10 mouse cellular contexts compared by ENCODE assay signal in the genomic region with DNA sequence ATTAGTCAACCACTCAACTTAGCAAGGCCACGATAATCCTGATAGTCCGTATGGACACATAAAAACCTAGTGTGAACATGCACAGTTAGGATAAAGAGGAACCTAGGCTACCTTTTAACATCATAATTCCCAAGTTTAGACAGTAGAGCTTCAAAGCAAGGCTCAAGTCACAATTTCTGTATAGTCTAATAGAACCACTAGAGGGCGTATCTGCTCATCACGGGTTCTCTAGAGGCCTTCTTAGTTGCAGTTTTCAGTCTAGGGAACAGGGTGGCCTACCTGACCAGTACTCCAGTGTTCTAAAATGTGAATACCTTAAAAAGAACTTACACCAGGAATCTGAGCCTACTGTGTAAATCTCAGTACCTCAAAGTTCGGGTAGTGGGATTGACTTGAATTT. TPM values are rescaled to one million over a fixed set of nuclear protein-coding genes. Genes with fewer than 3 reads are reported as not detected.
DNase-seq lines count a peak whose midpoint lies in the region; ATAC-seq and TF ChIP-seq lines count a peak whose summit lies in the region.
"Had no signal": no experiment of that assay in that cellular context is flagged by ENCODE, and none has a peak within 500 bp of the region (broad histone marks: within the 10 kb centered on the region; RNA-seq: fewer than 3 reads in every experiment).

No protein-coding gene starts in this region.

- ATAC-seq in hindbrain, embryonic 12.5 days (ENCODE audit: low FRiP score) = peak; percentile 19; the same call in 1 of the 2 replicates
- peak; percentile 65 for ATAC-seq in G1E (ENCODE audit: extremely low read depth, insufficient number of reproducible peaks, low FRiP score, poor library complexity, severe bottlenecking)
- peak; percentile 69; the same call in 1 of the 2 replicates for ATAC-seq in forebrain, postnatal 0 days

- no peak overlapping the region for H3K4me3 ChIP-seq in hindbrain, embryonic 12.5 days
- H3K4me3 ChIP-seq in hindbrain, embryonic 10.5 days = no peak overlapping the region
- no peak overlapping the region for H3K4me3 ChIP-seq in G1E (ENCODE audit: low read depth, low read length)
- H3K4me3 ChIP-seq in forebrain, postnatal 0 days (ENCODE audit: low read depth, low read length) = no peak overlapping the region
- H3K4me3 ChIP-seq: embryonic facial prominence, embryonic 12.5 days; megakaryocyte, embryonic 14.5 days had no signal

- 58% methylated on average over 5 of the region's 5 CpGs for WGBS in hindbrain, embryonic 12.5 days
- WGBS in hindbrain, embryonic 10.5 days = 59% methylated on average over 5 of the region's 5 CpGs
- 55% methylated on average over 5 of the region's 5 CpGs for WGBS in forebrain, postnatal 0 days

- H3K4me2 ChIP-seq in hindbrain, embryonic 12.5 days (replicated peaks) = no peak overlapping the region
- no peak overlapping the region for H3K4me2 ChIP-seq in forebrain, postnatal 0 days (ENCODE audit: low read depth)
- H3K4me2 ChIP-seq: embryonic facial prominence, embryonic 12.5 days had no signal

- TF ChIP-seq CTCF in G1E (IDR thresholded peaks at IDR 0.05; ENCODE audit: low read depth, low read length) = 0 out of 2 replicates have a peak, but pooled peaks have one; percentile 10
- peak; percentile 74 for TF ChIP-seq CTCF in forebrain, postnatal 0 days (IDR thresholded peaks at IDR 0.05; ENCODE audit: low read depth)

- H3K27me3 ChIP-seq in hindbrain, embryonic 12.5 days = no peaks in the 10 kb centered on the region
- no peaks in the 10 kb centered on the region for H3K27me3 ChIP-seq in hindbrain, embryonic 10.5 days (ENCODE audit: insufficient read depth, poor library complexity, severe bottlenecking)
- no peaks in the 10 kb centered on the region for H3K27me3 ChIP-seq in G1E (ENCODE audit: insufficient read depth, low read length)
- no peaks in the 10 kb centered on the region for H3K27me3 ChIP-seq in forebrain, postnatal 0 days (ENCODE audit: insufficient read depth, low read length)
- H3K27me3 ChIP-seq: embryonic facial prominence, embryonic 12.5 days; megakaryocyte, embryonic 14.5 days had no signal

- DNase-seq in hindbrain, embryonic 10.5 days (ENCODE audit: low spot score) = no peak
- DNase-seq in 3T3-L1 (ENCODE audit: low read depth, low spot score) (peak; percentile 79), G1E (ENCODE audit: low spot score) (peak; percentile 49)
- DNase-seq in forebrain, postnatal 0 days = peak; percentile 48
- DNase-seq in natural killer cell, adult 2 months (ENCODE audit: low spot score in 2 of 2) = peak; percentile 14 to 22
- DNase-seq in spleen, adult 12 weeks (ENCODE audit: low spot score) = no peak
- DNase-seq in left cerebral cortex, adult 9 months (ENCODE audit: low spot score in 2 of 2) = no peak

- peaks cover 28% of the 10 kb centered on the region for H3K36me3 ChIP-seq in hindbrain, embryonic 12.5 days
- H3K36me3 ChIP-seq in hindbrain, embryonic 10.5 days = peaks cover 65% of the 10 kb centered on the region
- peaks cover 85% of the 10 kb centered on the region for H3K36me3 ChIP-seq in G1E (replicated peaks)
- peaks cover 31% of the 10 kb centered on the region for H3K36me3 ChIP-seq in forebrain, postnatal 0 days (ENCODE audit: insufficient read depth)

- no peaks in the 10 kb centered on the region for H3K9me3 ChIP-seq in hindbrain, embryonic 12.5 days (replicated peaks)
- no peaks in the 10 kb centered on the region for H3K9me3 ChIP-seq in hindbrain, embryonic 10.5 days
- H3K9me3 ChIP-seq in G1E (replicated peaks) = no peaks in the 10 kb centered on the region
- no peaks in the 10 kb centered on the region for H3K9me3 ChIP-seq in forebrain, postnatal 0 days (ENCODE audit: low read length)
- H3K9me3 ChIP-seq: embryonic facial prominence, embryonic 12.5 days; megakaryocyte, embryonic 14.5 days had no signal

- H3K4me1 ChIP-seq in hindbrain, embryonic 12.5 days = no peaks in the 10 kb centered on the region
- no peaks in the 10 kb centered on the region for H3K4me1 ChIP-seq in hindbrain, embryonic 10.5 days (replicated peaks)
- peaks cover 20% of the 10 kb centered on the region for H3K4me1 ChIP-seq in G1E (ENCODE audit: insufficient read depth, low read depth, low read length)
- H3K4me1 ChIP-seq in forebrain, postnatal 0 days (ENCODE audit: insufficient read depth) = no peaks in the 10 kb centered on the region
- H3K4me1 ChIP-seq: embryonic facial prominence, embryonic 12.5 days had no signal

- no peak overlapping the region for H3K27ac ChIP-seq in hindbrain, embryonic 12.5 days
- H3K27ac ChIP-seq in hindbrain, embryonic 10.5 days = no peak overlapping the region
- H3K27ac ChIP-seq in forebrain, postnatal 0 days (ENCODE audit: low read depth, low read length) = no peak overlapping the region
- H3K27ac ChIP-seq: embryonic facial prominence, embryonic 12.5 days had no signal

- H3K9ac ChIP-seq in hindbrain, embryonic 12.5 days = no peak overlapping the region
- H3K9ac ChIP-seq in forebrain, postnatal 0 days = no peak overlapping the region
- H3K9ac ChIP-seq: embryonic facial prominence, embryonic 12.5 days had no signal

RNA-seq across cellular contexts. Expression of a gene that starts 0.9 kb away (rescaled TPM):
- polyA plus RNA-seq in hindbrain, embryonic 12.5 days (2016; fragmentation: Nextera tagmentation; extraction: Ambion mirVana) = 0.26 TPM in 1 of 2 replicates, not detected in the other
- 0.09 and 0.14 TPM in 2 replicates for polyA plus RNA-seq in hindbrain, embryonic 10.5 days (2016; fragmentation: Nextera tagmentation; extraction: Ambion mirVana)
- total RNA-seq in G1E (2014; fragmentation: Nextera tagmentation) = 0.53 and 0.83 TPM in 2 replicates
- 1.0 and 1.1 TPM in 2 replicates for total RNA-seq in G1E (2017)
- not detected in 2 replicates for polyA plus RNA-seq in G1E (2012)
- 0.38 and 2.8 TPM in 2 replicates for total RNA-seq in forebrain, postnatal 0 days (2014; rRNA removed)
- 0.11 and 0.15 TPM in 2 replicates for polyA plus RNA-seq in forebrain, postnatal 0 days (2015; fragmentation: Nextera tagmentation; extraction: Ambion mirVana)

RNA-seq across cellular contexts. Expression of a gene that starts 7.9 kb away (rescaled TPM):
- polyA plus RNA-seq in hindbrain, embryonic 12.5 days (2016; fragmentation: Nextera tagmentation; extraction: Ambion mirVana) = 77.1 and 80.8 TPM in 2 replicates
- polyA plus RNA-seq in hindbrain, embryonic 10.5 days (2016; fragmentation: Nextera tagmentation; extraction: Ambion mirVana) = 97.3 and 98.8 TPM in 2 replicates
- total RNA-seq in G1E (2014; fragmentation: Nextera tagmentation) (87.1 and 91.2 TPM in 2 replicates), G1E (2017) (34.3 and 42.5 TPM in 2 replicates)
- polyA plus RNA-seq in G1E (2012) = 141 and 148 TPM in 2 replicates
- 7.1 and 9.0 TPM in 2 replicates for total RNA-seq in forebrain, postnatal 0 days (2014; rRNA removed)
- 30.9 and 37.3 TPM in 2 replicates for polyA plus RNA-seq in forebrain, postnatal 0 days (2015; fragmentation: Nextera tagmentation; extraction: Ambion mirVana)

RNA-seq across cellular contexts. Expression of a gene that starts 12.4 kb away (rescaled TPM):
- 0.53 and 0.92 TPM in 2 replicates for polyA plus RNA-seq in hindbrain, embryonic 12.5 days (2016; fragmentation: Nextera tagmentation; extraction: Ambion mirVana)
- 0.33 and 0.51 TPM in 2 replicates for polyA plus RNA-seq in hindbrain, embryonic 10.5 days (2016; fragmentation: Nextera tagmentation; extraction: Ambion mirVana)
- total RNA-seq in G1E (2014; fragmentation: Nextera tagmentation) = not detected in 2 replicates
- not detected in 2 replicates for total RNA-seq in G1E (2017)
- polyA plus RNA-seq in G1E (2012) = not detected in 2 replicates
- not detected in 2 replicates for total RNA-seq in forebrain, postnatal 0 days (2014; rRNA removed)
- polyA plus RNA-seq in forebrain, postnatal 0 days (2015; fragmentation: Nextera tagmentation; extraction: Ambion mirVana) = 0.24 and 0.33 TPM in 2 replicates

RNA-seq across cellular contexts. Expression of a gene that starts 19.5 kb away (rescaled TPM):
- not detected in 2 replicates for polyA plus RNA-seq in hindbrain, embryonic 12.5 days (2016; fragmentation: Nextera tagmentation; extraction: Ambion mirVana)
- not detected in 2 replicates for polyA plus RNA-seq in hindbrain, embryonic 10.5 days (2016; fragmentation: Nextera tagmentation; extraction: Ambion mirVana)
- total RNA-seq in G1E (2014; fragmentation: Nextera tagmentation) (not detected in 2 replicates), G1E (2017) (0.06 and 0.11 TPM in 2 replicates)
- not detected in 2 replicates for polyA plus RNA-seq in G1E (2012)
- total RNA-seq in forebrain, postnatal 0 days (2014; rRNA removed) = not detected in 2 replicates
- polyA plus RNA-seq in forebrain, postnatal 0 days (2015; fragmentation: Nextera tagmentation; extraction: Ambion mirVana) = not detected in 2 replicates
- polyA plus RNA-seq: embryonic facial prominence, embryonic 12.5 days had no signal

RNA-seq across cellular contexts. Expression of a gene that starts 55.1 kb away (rescaled TPM):
- polyA plus RNA-seq in hindbrain, embryonic 12.5 days (2016; fragmentation: Nextera tagmentation; extraction: Ambion mirVana) = 21.9 and 25.5 TPM in 2 replicates
- 27.6 and 28.1 TPM in 2 replicates for polyA plus RNA-seq in hindbrain, embryonic 10.5 days (2016; fragmentation: Nextera tagmentation; extraction: Ambion mirVana)
- total RNA-seq in G1E (2014; fragmentation: Nextera tagmentation) (40.8 and 45.9 TPM in 2 replicates), G1E (2017) (77.4 and 97.4 TPM in 2 replicates)
- 145 and 196 TPM in 2 replicates for polyA plus RNA-seq in G1E (2012)
- total RNA-seq in forebrain, postnatal 0 days (2014; rRNA removed) = 28.4 and 28.7 TPM in 2 replicates
- 51.7 and 55.3 TPM in 2 replicates for polyA plus RNA-seq in forebrain, postnatal 0 days (2015; fragmentation: Nextera tagmentation; extraction: Ambion mirVana)

Comparison
In these comparisons a context has a peak if more than half of its experiments do, and no peak if none do; other contexts are left out.
1. ATAC-seq: peak in every context shown above with its lines; median percentile 69 in forebrain, postnatal 0 days; 65 in G1E; 19 in hindbrain, embryonic 12.5 days.
2. DNase-seq: peak in 3T3-L1 (single experiment), G1E (single experiment), forebrain, postnatal 0 days (single experiment) and natural killer cell, adult 2 months (2 of 2); none in hindbrain, embryonic 10.5 days (single experiment), spleen, adult 12 weeks (single experiment) and left cerebral cortex, adult 9 months (0 of 2).